Mouse (Mus musculus): ENCODE measurements around the gene Gm5426.
"Not testable (repeated sequence)": the region's sequence is repeated elsewhere in the genome, so short reads cannot be mapped to it uniquely, and the experiment has no call there.

DNA sequence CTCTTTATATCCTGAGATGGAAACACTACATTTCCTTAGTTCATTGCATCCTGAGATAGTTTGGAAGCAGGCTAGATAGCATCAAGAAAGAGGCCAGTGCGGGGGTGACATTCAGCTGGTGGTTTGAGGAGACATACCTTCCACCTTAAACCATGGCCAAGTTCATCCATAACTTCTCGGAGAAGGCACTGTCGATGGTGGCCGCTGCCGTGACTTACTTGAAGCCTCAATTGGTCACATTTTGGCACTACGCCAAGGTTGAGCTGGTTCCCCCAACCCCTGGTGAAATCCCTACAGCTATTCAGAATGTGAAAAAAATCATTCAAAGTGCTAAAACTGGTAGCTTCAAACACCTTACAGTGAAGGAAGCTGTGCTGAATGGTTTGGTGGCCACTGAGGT, at the start of gene Gm5426:
- not testable (repeated sequence) for TF ChIP-seq CTCF, EP300 (IDR thresholded peaks at IDR 0.05; ENCODE audit: low read depth)

Data from liver, embryonic 14.5 days (tissue).